Mouse (Mus musculus): Measurements from ENCODE around the gene Dedd.

Gene Dedd

GRCm38 (mm10) chr1:171328839-171329432, at the start of gene Dedd:
TSS of gene Dedd (plus strand) at chr1:171329145.
- 0 out of 2 replicates have a peak, but pooled peaks cover 1% of the 10 kb centered on the region for H3K36me3 ChIP-seq (ENCODE audit: control insufficient read depth, insufficient read depth, low read length, poor library complexity, severe bottlenecking)
- H3K27me3 ChIP-seq (ENCODE audit: control insufficient read depth, insufficient read depth, low read length, poor library complexity, severe bottlenecking) = no peaks in the 10 kb centered on the region; the same call in 1 of the 2 replicates
- peak; percentile 94 for DNase-seq (ENCODE audit: low read depth, low spot score)

GRCm38 (mm10) chr1:171279721-171280120, 49.2 kb upstream of the Dedd start:
- Histone ChIP-seq H3K27me3 (ENCODE audit: control insufficient read depth, insufficient read depth, low read length, poor library complexity, severe bottlenecking) (no peaks in the 10 kb centered on the region), H3K36me3 (ENCODE audit: control insufficient read depth, insufficient read depth, low read length, poor library complexity, severe bottlenecking) (peaks cover 7% of the 10 kb centered on the region)
- DNase-seq (ENCODE audit: low read depth, low spot score) = no peak

- no peak for DNase-seq (ENCODE audit: low read depth, low spot score)
- H3K27me3 ChIP-seq (ENCODE audit: control insufficient read depth, insufficient read depth, low read length, poor library complexity, severe bottlenecking) = no peaks in the 10 kb centered on the region
These were observed 48.6 kb upstream of the Dedd start for GRCm38 (mm10) chr1:171280250-171280915.

GRCm38 (mm10) chr1:171280916-171281527, 47.9 kb upstream of the Dedd start, which contains the start of gene Ppox:
TSS of gene Ppox (minus strand) at chr1:171281186.
- DNase-seq (ENCODE audit: low read depth, low spot score) = peak; percentile 95
- no peaks in the 10 kb centered on the region for H3K27me3 ChIP-seq (ENCODE audit: control insufficient read depth, insufficient read depth, low read length, poor library complexity, severe bottlenecking)
- peaks cover 6% of the 10 kb centered on the region for H3K36me3 ChIP-seq (ENCODE audit: control insufficient read depth, insufficient read depth, low read length, poor library complexity, severe bottlenecking)

More at GRCm38 (mm10) chr1:171280250-171280915, 48.6 kb upstream of the Dedd start:
- H3K36me3 ChIP-seq (ENCODE audit: control insufficient read depth, insufficient read depth, low read length, poor library complexity, severe bottlenecking) = peaks cover 7% of the 10 kb centered on the region

- Histone ChIP-seq H3K36me3 (ENCODE audit: control insufficient read depth, insufficient read depth, low read length, poor library complexity, severe bottlenecking) (peaks cover 2% of the 10 kb centered on the region; the same call in 1 of the 2 replicates), H3K27me3 (ENCODE audit: control insufficient read depth, insufficient read depth, low read length, poor library complexity, severe bottlenecking) (no peaks in the 10 kb centered on the region)
- DNase-seq (ENCODE audit: low read depth, low spot score) = peak; percentile 69
These were observed 47.4 kb upstream of the Dedd start for GRCm38 (mm10) chr1:171281528-171281923.

- H3K36me3 ChIP-seq (ENCODE audit: control insufficient read depth, insufficient read depth, low read length, poor library complexity, severe bottlenecking) = peaks cover 2% of the 10 kb centered on the region; the same call in 1 of the 2 replicates
- no peak for DNase-seq (ENCODE audit: low read depth, low spot score)
- H3K27me3 ChIP-seq (ENCODE audit: control insufficient read depth, insufficient read depth, low read length, poor library complexity, severe bottlenecking) = no peaks in the 10 kb centered on the region
These were observed 46.7 kb upstream of the Dedd start for GRCm38 (mm10) chr1:171282086-171282805.

- Histone ChIP-seq H3K36me3 (ENCODE audit: control insufficient read depth, insufficient read depth, low read length, poor library complexity, severe bottlenecking) (peaks cover 2% of the 10 kb centered on the region; the same call in 1 of the 2 replicates), H3K27me3 (ENCODE audit: control insufficient read depth, insufficient read depth, low read length, poor library complexity, severe bottlenecking) (no peaks in the 10 kb centered on the region)
- no peak for DNase-seq (ENCODE audit: low read depth, low spot score)
These were observed 45.5 kb upstream of the Dedd start for GRCm38 (mm10) chr1:171283188-171284160.

- H3K27me3 ChIP-seq (ENCODE audit: control insufficient read depth, insufficient read depth, low read length, poor library complexity, severe bottlenecking) = no peaks in the 10 kb centered on the region
- no peak for DNase-seq (ENCODE audit: low read depth, low spot score)
- H3K36me3 ChIP-seq (ENCODE audit: control insufficient read depth, insufficient read depth, low read length, poor library complexity, severe bottlenecking) = peaks cover 2% of the 10 kb centered on the region; the same call in 1 of the 2 replicates
These were observed 44.5 kb upstream of the Dedd start for GRCm38 (mm10) chr1:171284491-171284890.

GRCm38 (mm10) chr1:171285096-171285892, 43.7 kb upstream of the Dedd start:
- no peaks in the 10 kb centered on the region for H3K27me3 ChIP-seq (ENCODE audit: control insufficient read depth, insufficient read depth, low read length, poor library complexity, severe bottlenecking)
- H3K36me3 ChIP-seq (ENCODE audit: control insufficient read depth, insufficient read depth, low read length, poor library complexity, severe bottlenecking) = peaks cover 2% of the 10 kb centered on the region; the same call in 1 of the 2 replicates

GRCm38 (mm10) chr1:171286517-171286916, 42.4 kb upstream of the Dedd start:
- Histone ChIP-seq H3K27me3 (ENCODE audit: control insufficient read depth, insufficient read depth, low read length, poor library complexity, severe bottlenecking) (no peaks in the 10 kb centered on the region), H3K36me3 (ENCODE audit: control insufficient read depth, insufficient read depth, low read length, poor library complexity, severe bottlenecking) (peaks cover 2% of the 10 kb centered on the region; the same call in 1 of the 2 replicates)
- DNase-seq (ENCODE audit: low read depth, low spot score) = no peak

More at GRCm38 (mm10) chr1:171285096-171285892, 43.7 kb upstream of the Dedd start:
- no peak for DNase-seq (ENCODE audit: low read depth, low spot score)

- Histone ChIP-seq H3K27me3 (ENCODE audit: control insufficient read depth, insufficient read depth, low read length, poor library complexity, severe bottlenecking) (no peaks in the 10 kb centered on the region), H3K36me3 (ENCODE audit: control insufficient read depth, insufficient read depth, low read length, poor library complexity, severe bottlenecking) (peaks cover 2% of the 10 kb centered on the region; the same call in 1 of the 2 replicates)
- peak; percentile 93 for DNase-seq (ENCODE audit: low read depth, low spot score)
These were observed 41.5 kb upstream of the Dedd start, which contains the start of gene Usp21 for GRCm38 (mm10) chr1:171287136-171288081. TSS of gene Usp21 (minus strand) at chr1:171287991.

- H3K36me3 ChIP-seq (ENCODE audit: control insufficient read depth, insufficient read depth, low read length, poor library complexity, severe bottlenecking) = peaks cover 2% of the 10 kb centered on the region; the same call in 1 of the 2 replicates
- no peak for DNase-seq (ENCODE audit: low read depth, low spot score)
These were observed 40.6 kb upstream of the Dedd start for GRCm38 (mm10) chr1:171288328-171288727.

More at GRCm38 (mm10) chr1:171288328-171288727, 40.6 kb upstream of the Dedd start:
- H3K27me3 ChIP-seq (ENCODE audit: control insufficient read depth, insufficient read depth, low read length, poor library complexity, severe bottlenecking) = no peaks in the 10 kb centered on the region

Data from splenic B cell, adult 2 months (primary cell).